Mouse (Mus musculus) embryonic fibroblast, embryonic 13.5 days (primary cell): ENCODE measurements around the gene Dpf1. TPM values are rescaled to one million over a fixed set of nuclear protein-coding genes. Genes with fewer than 3 reads are reported as not detected.

Experiments
- H3K27ac ChIP-seq: 2 replicates; pipeline ENCODE4 v1.5.1; 2012; ENCODE audit warnings: low read length, control low read depth, inconsistent platforms; ENCODE audit not compliant: insufficient read depth
- H3K4me1 ChIP-seq: 2 replicates; pipeline ENCODE4 v1.6.1; 2011; ENCODE audit warnings: low read length; ENCODE audit not compliant: control insufficient read depth, insufficient read depth
- H3K4me3 ChIP-seq: 2 replicates; pipeline ENCODE4 v1.5.1; 2011; ENCODE audit warnings: mild to moderate bottlenecking, control low read depth, low read length; ENCODE audit not compliant: insufficient read depth
- CTCF ChIP-seq: IDR thresholded peaks from 2 replicates; pipeline ENCODE4 v1.5.1; 2011; ENCODE audit warnings: mild to moderate bottlenecking, control low read depth, low read length, moderate library complexity, borderline replicate concordance; ENCODE audit not compliant: insufficient read depth
- POLR2A ChIP-seq: IDR thresholded peaks from 2 replicates; pipeline ENCODE4 v1.6.1; 2011; ENCODE audit warnings: low read depth, mild to moderate bottlenecking, control low read depth, low read length, moderate library complexity
- polyA plus RNA-seq: library from polyadenylated mRNA; stranded (reverse); fragments of >200 nt; gene quantifications from 2 replicates; pipeline ENCODE4 v1.2.4, GENCODE M21; 2011; ENCODE audit warnings: low read depth; ENCODE audit not compliant: missing spikeins, insufficient read length

Dpf1 gene
- polyA plus RNA-seq, 1 experiment = 6.6 TPM

GRCm38 (mm10) chr7:29337766-29338165, 34.0 kb downstream of the Dpf1 start:
- TF ChIP-seq POLR2A (no peak), CTCF (no peak)
- H3K4me3 ChIP-seq = no peak overlapping the region
- H3K27ac ChIP-seq = no peak overlapping the region
- H3K4me1 ChIP-seq = no peaks in the 10 kb centered on the region

- Histone ChIP-seq H3K4me1 (no peaks in the 10 kb centered on the region), H3K4me3 (no peak overlapping the region), H3K27ac (no peak overlapping the region)
- TF ChIP-seq CTCF (no peak), POLR2A (no peak)
Measured at GRCm38 (mm10) chr7:29338351-29338919, 34.7 kb downstream of the Dpf1 start.

- H3K27ac ChIP-seq = no peak overlapping the region
- TF ChIP-seq CTCF = no peak
- no peak for TF ChIP-seq POLR2A
- no peaks in the 10 kb centered on the region for H3K4me1 ChIP-seq
- no peak overlapping the region for H3K4me3 ChIP-seq
Measured at GRCm38 (mm10) chr7:29338984-29339679, 35.4 kb downstream of the Dpf1 start.

- Histone ChIP-seq H3K4me3 (no peak overlapping the region), H3K27ac (no peak overlapping the region), H3K4me1 (no peaks in the 10 kb centered on the region)
- TF ChIP-seq CTCF (no peak), POLR2A (no peak)
Measured at GRCm38 (mm10) chr7:29340247-29340646, 36.5 kb downstream of the Dpf1 start.

DNA sequence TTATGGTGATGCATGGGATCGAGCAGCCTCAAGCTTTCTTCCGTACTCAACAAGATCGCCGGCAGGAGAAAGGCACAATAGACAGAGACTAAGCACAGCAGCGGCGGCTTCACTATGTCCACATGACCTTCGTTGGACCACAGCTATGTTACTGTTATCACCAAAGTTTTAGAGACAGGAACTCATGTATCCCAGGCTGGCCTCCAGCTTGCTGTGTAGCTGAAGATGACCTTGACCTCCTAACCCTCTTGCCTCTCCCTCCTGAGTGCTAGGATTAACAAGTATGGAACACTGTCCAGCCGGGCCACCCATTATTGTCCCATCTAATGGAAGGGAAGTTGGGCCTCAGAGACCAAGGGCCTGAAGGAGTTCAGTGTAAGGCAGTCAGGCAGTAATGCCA, 37.1 kb downstream of the Dpf1 start:
- TF ChIP-seq POLR2A = no peak
- no peak for TF ChIP-seq CTCF
- Histone ChIP-seq H3K4me1 (no peaks in the 10 kb centered on the region), H3K4me3 (no peak overlapping the region), H3K27ac (no peak overlapping the region)

DNA sequence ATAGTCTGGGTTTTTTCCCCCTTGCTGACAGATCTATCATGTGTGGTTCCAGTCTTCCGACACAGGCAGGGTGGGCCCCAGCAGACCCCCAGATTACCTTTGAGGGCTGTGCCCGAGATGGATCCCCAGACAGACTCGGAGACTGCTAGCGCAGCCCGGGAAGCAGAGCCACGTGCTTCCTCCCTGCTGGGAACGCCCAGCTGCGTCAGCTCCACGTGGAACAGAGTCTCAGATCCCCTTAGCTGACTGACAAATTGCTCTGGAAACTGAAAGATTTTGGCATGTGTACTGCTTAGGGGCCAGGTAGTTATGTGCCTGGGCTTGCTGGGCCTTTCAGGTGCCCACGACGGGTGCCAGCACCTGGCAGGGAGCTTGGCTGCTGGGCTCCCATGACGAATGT, 38.0 kb downstream of the Dpf1 start:
- H3K4me1 ChIP-seq = no peaks in the 10 kb centered on the region
- no peak overlapping the region for H3K4me3 ChIP-seq
- TF ChIP-seq CTCF (no peak), POLR2A (no peak)
- H3K27ac ChIP-seq = no peak overlapping the region

DNA sequence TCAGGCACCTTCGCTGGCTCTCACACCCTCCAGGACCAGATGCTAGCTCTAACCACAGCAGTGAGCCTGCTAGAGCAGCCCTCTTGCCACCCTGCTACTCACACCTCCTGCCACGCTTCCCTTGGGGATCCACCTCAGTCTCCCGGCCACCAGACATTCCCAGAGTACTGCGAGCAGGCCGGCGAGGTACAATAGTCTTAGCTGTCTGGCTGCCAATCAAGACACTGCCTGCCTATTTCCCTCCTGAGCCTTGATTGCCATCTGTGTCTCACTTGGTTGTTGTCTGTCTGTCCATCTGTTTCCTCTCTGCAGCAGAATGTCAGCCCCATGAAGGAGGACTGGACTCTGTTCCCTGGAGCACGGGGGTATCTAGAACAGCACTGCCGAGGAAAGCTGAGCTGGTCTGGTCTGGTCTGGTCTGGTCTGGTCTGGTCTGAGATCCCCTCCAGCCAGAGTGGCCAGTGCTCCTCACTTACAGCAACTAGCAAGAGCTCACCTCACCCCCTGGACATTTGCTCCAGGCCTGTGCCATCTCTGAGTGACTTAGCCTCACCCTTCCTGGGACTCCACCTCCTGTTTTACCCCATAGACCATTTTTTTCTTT, 38.8 kb downstream of the Dpf1 start:
- Histone ChIP-seq H3K4me3 (no peak overlapping the region), H3K27ac (no peak overlapping the region), H3K4me1 (no peaks in the 10 kb centered on the region)
- TF ChIP-seq POLR2A = no peak
- no peak for TF ChIP-seq CTCF

- Histone ChIP-seq H3K4me3 (no peak overlapping the region), H3K4me1 (no peaks in the 10 kb centered on the region), H3K27ac (no peak overlapping the region)
- TF ChIP-seq POLR2A (no peak), CTCF (no peak)
Measured at GRCm38 (mm10) chr7:29343746-29344145, 40.0 kb downstream of the Dpf1 start.

DNA sequence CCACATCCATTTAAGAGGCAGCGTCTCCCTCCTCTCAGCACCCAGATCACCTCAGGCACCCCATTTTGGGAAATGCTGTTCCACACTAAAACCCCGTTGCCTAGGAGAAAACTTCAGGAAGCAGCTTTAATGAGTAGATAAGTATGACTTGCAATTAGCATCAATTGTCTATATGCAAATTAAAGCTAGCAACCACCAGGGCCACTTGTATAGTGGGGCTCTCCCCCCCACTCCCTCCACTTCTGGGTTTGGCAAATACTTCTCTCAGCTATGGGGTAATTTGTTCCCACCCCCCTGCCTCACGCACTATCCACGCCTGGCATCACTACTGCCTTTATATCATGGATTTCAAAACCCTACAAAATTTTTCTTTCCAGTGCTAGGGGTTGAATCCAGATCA, 41.8 kb downstream of the Dpf1 start:
- TF ChIP-seq POLR2A = no peak
- no peak for TF ChIP-seq CTCF
- no peak overlapping the region for H3K27ac ChIP-seq
- no peaks in the 10 kb centered on the region for H3K4me1 ChIP-seq
- no peak overlapping the region for H3K4me3 ChIP-seq

GRCm38 (mm10) chr7:29346212-29346611, 42.5 kb downstream of the Dpf1 start:
- H3K4me1 ChIP-seq = no peaks in the 10 kb centered on the region
- H3K27ac ChIP-seq = no peak overlapping the region
- no peak for TF ChIP-seq CTCF
- no peak overlapping the region for H3K4me3 ChIP-seq
